8 mouse cellular contexts compared by ENCODE assay signal in genomic region chr3:152981988-152982387, GRCm38 (mm10). TPM values are rescaled to one million over a fixed set of nuclear protein-coding genes. Genes with fewer than 3 reads are reported as not detected.
DNase-seq lines count a peak whose midpoint lies in the region; ATAC-seq lines count a peak whose summit lies in the region.
"Had no signal": no experiment of that assay in that cellular context is flagged by ENCODE, and none has a peak within 500 bp of the region (broad histone marks: within the 10 kb centered on the region; RNA-seq: fewer than 3 reads in every experiment).

TSS of gene St6galnac5 (minus strand) at chr3:152982246.

- H3K4me1 ChIP-seq in megakaryocyte, embryonic 14.5 days: peaks cover 31% of the 10 kb centered on the region
- H3K4me1 ChIP-seq in embryonic facial prominence, embryonic 12.5 days: peaks cover 16% of the 10 kb centered on the region
- H3K4me1 ChIP-seq in intestine, embryonic 14.5 days (replicated peaks; ENCODE audit: control insufficient read depth, insufficient read depth, low read length): peaks cover 7% of the 10 kb centered on the region; the same call in 1 of the 2 replicates
- peaks cover 16% of the 10 kb centered on the region for H3K4me1 ChIP-seq in limb, embryonic 15.5 days

- H3K9me3 ChIP-seq in megakaryocyte, embryonic 14.5 days: no peaks in the 10 kb centered on the region
- H3K9me3 ChIP-seq in embryonic facial prominence, embryonic 12.5 days: no peaks in the 10 kb centered on the region
- no peaks in the 10 kb centered on the region for H3K9me3 ChIP-seq in intestine, embryonic 14.5 days (ENCODE audit: control insufficient read depth, low read length)
- H3K9me3 ChIP-seq in limb, embryonic 15.5 days: no peaks in the 10 kb centered on the region

- peak within 1 kb of the TSS; percentile 98 for H3K4me2 ChIP-seq in embryonic facial prominence, embryonic 12.5 days (replicated peaks)
- peak within 1 kb of the TSS; percentile 83 for H3K4me2 ChIP-seq in intestine, embryonic 14.5 days (ENCODE audit: low read length)
- peak within 1 kb of the TSS; percentile 90 for H3K4me2 ChIP-seq in limb, embryonic 15.5 days

- 0% methylated on average over 17 of the region's 17 CpGs for WGBS in embryonic facial prominence, embryonic 12.5 days
- WGBS in intestine, embryonic 14.5 days: under 1% methylated on average over 17 of the region's 17 CpGs
- 0% methylated on average over 17 of the region's 17 CpGs for WGBS in limb, embryonic 15.5 days

- peak within 1 kb of the TSS; percentile 50 for H3K9ac ChIP-seq in embryonic facial prominence, embryonic 12.5 days
- peak within 1 kb of the TSS; percentile 27; the same call in 1 of the 2 replicates for H3K9ac ChIP-seq in intestine, embryonic 14.5 days (ENCODE audit: low read length)
- no peak within 1 kb of the TSS for H3K9ac ChIP-seq in limb, embryonic 15.5 days

- H3K36me3 ChIP-seq in megakaryocyte, embryonic 14.5 days (replicated peaks; ENCODE audit: low read length): no peaks in the 10 kb centered on the region
- no peaks in the 10 kb centered on the region for H3K36me3 ChIP-seq in embryonic facial prominence, embryonic 12.5 days
- H3K36me3 ChIP-seq in intestine, embryonic 14.5 days (ENCODE audit: control insufficient read depth, insufficient read depth, low read length): no peaks in the 10 kb centered on the region
- no peaks in the 10 kb centered on the region for H3K36me3 ChIP-seq in limb, embryonic 15.5 days

- peaks cover 67% of the 10 kb centered on the region for H3K27me3 ChIP-seq in megakaryocyte, embryonic 14.5 days (replicated peaks)
- H3K27me3 ChIP-seq in embryonic facial prominence, embryonic 12.5 days: peaks cover 28% of the 10 kb centered on the region
- H3K27me3 ChIP-seq in intestine, embryonic 14.5 days (replicated peaks; ENCODE audit: control insufficient read depth, insufficient read depth, low read length): peaks cover 24% of the 10 kb centered on the region
- peaks cover 44% of the 10 kb centered on the region for H3K27me3 ChIP-seq in limb, embryonic 15.5 days

- H3K27ac ChIP-seq in embryonic facial prominence, embryonic 12.5 days: no peak within 1 kb of the TSS
- H3K27ac ChIP-seq in intestine, embryonic 14.5 days (ENCODE audit: low read depth): no peak within 1 kb of the TSS
- H3K27ac ChIP-seq in limb, embryonic 15.5 days: no peak within 1 kb of the TSS

- peak within 1 kb of the TSS; percentile 88 for H3K4me3 ChIP-seq in megakaryocyte, embryonic 14.5 days (replicated peaks)
- H3K4me3 ChIP-seq in embryonic facial prominence, embryonic 12.5 days: peak within 1 kb of the TSS; percentile 51
- H3K4me3 ChIP-seq in intestine, embryonic 14.5 days (ENCODE audit: low read depth, low read length): peak within 1 kb of the TSS; percentile 40
- peak within 1 kb of the TSS; percentile 43 for H3K4me3 ChIP-seq in limb, embryonic 15.5 days

- no peak for ATAC-seq in megakaryocyte, adult 5-6 weeks (ENCODE audit: poor library complexity, severe bottlenecking)
- ATAC-seq in embryonic facial prominence, embryonic 12.5 days (ENCODE audit: insufficient number of reproducible peaks, insufficient read depth, low FRiP score, low TSS enrichment): no peak; the same call in 1 of the 2 replicates
- ATAC-seq in intestine, embryonic 14.5 days (replicated peaks; ENCODE audit: low FRiP score, low TSS enrichment, low read depth): 0 out of 2 replicates have a peak, but pooled peaks have one; percentile 38
- no peak for ATAC-seq in limb, embryonic 15.5 days (ENCODE audit: insufficient number of reproducible peaks, low FRiP score, low TSS enrichment, low read depth)

- peak; percentile 72 for DNase-seq in intestine, embryonic 14.5 days (ENCODE audit: low spot score)
- DNase-seq in right cerebral cortex, adult 18-20 months: peak; percentile 57
- DNase-seq in c-Kit-positive CD71-positive TER-119-positive erythroid progenitor cells, embryonic 14.5 days (ENCODE audit: low spot score): no peak

RNA-seq across cellular contexts. Expression of gene St6galnac5, which starts in this region (rescaled TPM):
- 0.03 TPM in 1 of 2 replicates, not detected in the other for polyA plus RNA-seq in megakaryocyte, embryonic 14.5 days (2012; ENCODE audit: insufficient read depth, low replicate concordance)
- total RNA-seq in megakaryocyte, adult 5-6 weeks (2015): 0.09 TPM in 1 of 2 replicates, not detected in the other
- 0.07 and 0.12 TPM in 2 replicates for total RNA-seq in megakaryocyte, adult 5-6 weeks (2017)
- 2.3 and 2.4 TPM in 2 replicates for polyA plus RNA-seq in embryonic facial prominence, embryonic 12.5 days (2016; fragmentation: Nextera tagmentation; extraction: Ambion mirVana)
- polyA plus RNA-seq in intestine, embryonic 14.5 days (2014; fragmentation: Nextera tagmentation; extraction: Ambion mirVana): 0.34 and 0.60 TPM in 2 replicates
- polyA plus RNA-seq in limb, embryonic 15.5 days (2015; fragmentation: Nextera tagmentation; extraction: Ambion mirVana): 1.3 and 1.8 TPM in 2 replicates
- total RNA-seq: common myeloid progenitor, adult 5-6 weeks had no signal

Comparison
In these comparisons a context has a peak if more than half of its experiments do, and no peak if none do; other contexts are left out.
1. Peak in DNase-seq, ATAC-seq, H3K4me3 ChIP-seq, H3K9ac ChIP-seq and H3K4me2 ChIP-seq in intestine, embryonic 14.5 days; RNA of the gene not detected or under 1 TPM.